Mouse (Mus musculus) neutrophil, adult 5-6 weeks (primary cell): Measurements from ENCODE around the gene Limk2. TPM values are rescaled to one million over a fixed set of nuclear protein-coding genes. Genes with fewer than 3 reads are reported as not detected.

Source experiments
- ATAC-seq: fragments of 151-379, 151-347 bp; 2 replicates; pipeline ENCODE4 v1.8.0; 2017; ENCODE audit warnings: mild to moderate bottlenecking, moderate TSS enrichment; ENCODE audit not compliant: insufficient number of reproducible peaks, poor library complexity, low FRiP score, severe bottlenecking; ENCODE audit errors: extremely low read depth
- total RNA-seq: library from RNA; stranded (forward); fragments of 200-1000 nt; gene quantifications from 2 replicates; pipeline ENCODE4 v1.2.3, GENCODE M21; 2017

Limk2 gene
- total RNA-seq, result 46.5 and 53.3 TPM in 2 replicates

DNA sequence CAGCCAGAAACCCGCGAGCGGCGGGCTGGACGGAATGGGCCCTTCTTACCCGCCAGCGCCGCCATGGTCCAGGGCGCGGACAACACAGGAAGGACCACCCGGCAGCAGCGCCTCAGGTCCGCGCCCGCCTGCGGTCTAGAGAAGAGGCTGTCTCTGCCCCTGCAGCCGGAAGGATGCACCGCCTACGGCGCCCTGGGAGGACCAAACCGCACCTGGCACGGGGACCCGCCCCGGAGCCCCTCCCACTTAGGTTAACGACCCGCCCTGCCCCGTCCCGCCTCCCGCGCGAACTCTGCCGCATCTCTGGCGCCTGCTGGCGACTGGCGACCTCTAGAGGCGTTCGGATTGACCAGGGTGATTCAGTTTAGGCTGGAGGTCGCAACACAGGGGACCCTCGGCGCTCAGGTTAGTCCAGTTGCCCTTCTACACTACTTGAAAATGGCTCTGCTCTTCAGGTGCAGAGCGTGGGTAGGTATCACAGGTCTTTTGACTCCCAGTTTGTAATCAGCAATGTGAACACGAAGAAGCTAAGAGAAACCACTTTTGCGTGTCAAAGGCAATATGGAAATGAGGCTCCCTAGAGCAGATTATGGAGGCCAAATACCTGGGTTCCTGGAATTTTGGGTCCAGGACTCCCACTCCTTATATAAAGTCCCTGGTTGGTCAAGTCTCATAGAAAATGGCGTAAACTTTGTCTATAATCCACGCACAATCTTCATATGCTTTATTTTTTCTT is at the start of gene Limk2:
Gene Limk2, minus strand, starts transcription at position 193 of the 736 bp plus-strand sequence.
- peak; percentile 95 for ATAC-seq

GRCm38 (mm10) chr11:3458428-3459104 is 49.6 kb upstream of the Limk2 start:
- ATAC-seq, result no peak

DNA sequence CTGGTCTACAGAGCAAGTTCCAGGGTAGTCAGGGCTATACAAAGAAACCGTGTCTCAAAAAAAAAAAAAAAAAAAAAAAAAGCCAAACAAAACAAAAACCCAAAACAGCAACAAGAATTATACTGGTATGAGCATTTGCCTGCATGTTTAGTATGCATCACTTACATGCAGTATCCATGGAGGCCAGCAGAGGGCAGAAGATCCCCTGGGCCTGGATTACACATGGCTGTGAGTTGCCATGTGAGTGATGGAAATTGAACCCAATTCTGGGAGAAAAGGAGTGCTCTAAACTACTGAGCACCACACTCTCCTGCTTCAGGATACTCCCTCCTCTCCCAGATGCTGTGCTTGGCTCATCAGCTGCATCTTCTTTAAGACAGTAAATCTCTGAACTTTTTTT is 47.4 kb upstream of the Limk2 start:
- ATAC-seq, result peak; percentile 46; the same call in 1 of the 2 replicates

- no peak for ATAC-seq
Measured at GRCm38 (mm10) chr11:3454506-3454905, 45.5 kb upstream of the Limk2 start.

DNA sequence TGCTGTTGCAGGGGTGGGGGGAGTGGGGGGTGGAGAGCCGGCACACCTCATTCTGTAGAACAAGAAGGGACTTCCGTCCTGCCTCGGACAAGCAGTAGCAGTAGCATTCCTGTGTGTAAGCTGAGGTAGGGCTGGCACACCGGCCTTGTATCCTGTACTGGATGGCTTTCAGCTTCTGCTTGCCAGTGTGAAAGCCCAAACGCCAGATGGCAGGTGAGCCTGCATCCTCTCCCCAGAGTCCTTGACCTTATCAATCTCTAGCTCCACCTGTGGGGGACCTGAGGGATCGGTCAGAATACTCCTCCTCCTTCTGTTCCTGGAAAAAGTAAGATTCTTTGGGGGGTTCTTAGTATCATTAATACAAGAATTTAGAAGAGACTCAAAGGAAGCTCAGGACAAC is 44.5 kb upstream of the Limk2 start:
- ATAC-seq, result no peak

DNA sequence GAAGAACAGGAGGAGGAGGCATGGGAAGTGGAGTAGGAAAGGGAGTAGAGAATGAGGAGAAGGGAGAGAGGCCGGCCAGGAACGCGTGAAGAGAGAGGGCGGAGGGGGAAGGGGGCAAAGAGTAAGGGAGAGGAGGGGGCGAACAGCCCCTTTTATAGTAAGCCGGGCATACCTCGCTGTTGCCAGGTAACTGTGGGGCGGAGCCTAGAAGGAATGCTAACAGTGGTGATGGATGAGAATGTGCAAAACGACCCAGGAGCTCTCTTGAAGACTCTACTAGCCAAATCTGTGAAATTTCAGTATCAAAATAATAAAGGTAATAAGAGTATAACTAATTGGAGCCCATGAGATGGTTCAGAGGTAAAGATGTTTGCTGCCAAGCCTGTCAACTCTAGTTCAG is 43.8 kb upstream of the Limk2 start:
- ATAC-seq, result no peak

DNA sequence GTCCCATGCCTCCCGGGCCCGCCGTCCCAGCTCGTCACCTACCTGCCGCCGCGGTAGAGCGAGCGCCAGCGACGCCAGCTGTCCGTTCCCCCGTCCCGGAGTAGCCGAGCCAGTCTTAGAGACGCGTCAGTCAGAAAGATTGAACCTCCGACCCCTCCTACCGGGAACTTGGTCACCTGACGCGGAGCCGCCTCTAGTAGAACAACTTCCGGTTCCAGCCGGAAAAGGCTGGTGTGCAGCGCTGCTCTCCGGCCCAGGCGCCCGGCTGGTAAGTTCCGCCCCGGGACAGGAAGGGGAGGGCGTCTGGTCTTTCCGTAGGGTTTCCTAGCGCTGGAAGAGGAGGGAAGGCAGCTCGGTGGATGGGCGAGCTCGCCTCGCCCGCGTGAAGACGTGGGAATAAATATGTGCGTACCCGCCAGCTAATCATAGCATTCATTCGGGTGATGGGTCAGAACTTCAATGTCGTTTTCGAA is 43.2 kb upstream of the Limk2 start, which contains the start of gene Rnf185:
Gene Rnf185, minus strand, starts transcription at position 197 of the 473 bp plus-strand sequence.
- peak; percentile 96 for ATAC-seq

- no peak for ATAC-seq
Measured at GRCm38 (mm10) chr11:3451701-3452163, 42.7 kb upstream of the Limk2 start.

DNA sequence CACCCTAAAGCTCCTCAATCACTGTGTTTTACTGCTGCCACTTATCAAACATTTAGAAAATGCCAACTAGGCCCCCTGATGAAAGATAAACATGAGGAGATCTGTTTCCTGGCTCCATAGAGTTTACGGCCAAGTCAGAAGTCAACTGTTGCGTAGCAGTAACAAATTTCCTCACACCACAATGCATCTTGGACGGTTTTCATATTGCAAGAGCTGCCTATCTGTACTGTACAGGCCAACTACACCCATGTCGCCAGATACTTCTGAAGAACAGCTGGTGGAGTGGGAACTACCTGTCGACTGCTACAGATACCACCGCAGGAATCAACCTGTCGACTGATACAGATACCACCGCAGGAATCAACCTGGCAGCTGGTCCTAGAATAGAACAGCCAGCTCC is 35.9 kb upstream of the Limk2 start:
- ATAC-seq, result no peak

DNA sequence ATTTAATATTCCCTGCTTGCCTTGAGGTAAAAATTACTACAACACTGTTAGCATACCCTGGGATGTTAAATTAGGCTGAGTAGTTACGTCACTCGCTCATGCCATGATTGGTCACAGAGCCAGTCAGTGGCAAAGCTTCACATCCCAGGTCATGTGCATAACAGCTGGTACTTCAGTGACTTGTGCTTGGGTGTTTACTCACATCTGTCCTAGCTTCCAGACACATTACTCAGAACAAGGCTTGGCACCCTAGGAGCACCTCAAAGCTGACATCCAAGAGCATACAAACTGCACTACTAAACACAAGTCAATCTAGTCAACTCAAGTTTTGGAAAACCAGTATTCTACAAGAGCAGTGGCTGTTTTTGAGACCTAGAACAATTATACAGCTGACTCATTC is 34.1 kb upstream of the Limk2 start:
- ATAC-seq, result no peak

DNA sequence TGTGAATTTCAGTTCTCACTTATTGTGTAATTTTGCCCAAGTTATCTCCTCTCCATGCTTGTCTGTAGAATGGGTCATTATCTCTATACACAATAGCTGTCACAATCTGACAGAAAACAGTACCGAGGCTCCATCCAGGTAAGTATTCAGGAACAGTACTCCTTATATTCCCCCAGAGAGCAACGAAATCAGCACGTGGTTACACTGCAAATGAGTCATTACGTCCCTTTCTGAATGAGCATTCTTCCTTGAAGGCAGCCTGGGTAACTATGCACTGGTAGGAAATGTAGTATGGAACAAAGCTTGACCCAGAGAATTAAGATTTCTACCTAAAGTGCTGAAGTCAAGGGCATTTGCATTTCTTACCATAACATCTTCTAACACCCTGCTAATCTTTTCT is 33.7 kb upstream of the Limk2 start:
- ATAC-seq, result no peak

GRCm38 (mm10) chr11:3441696-3442443 is 32.9 kb upstream of the Limk2 start:
- no peak for ATAC-seq

GRCm38 (mm10) chr11:3437621-3438020 is 28.6 kb upstream of the Limk2 start:
- no peak for ATAC-seq

- no peak for ATAC-seq
Measured at GRCm38 (mm10) chr11:3433809-3434208, 24.8 kb upstream of the Limk2 start.

DNA sequence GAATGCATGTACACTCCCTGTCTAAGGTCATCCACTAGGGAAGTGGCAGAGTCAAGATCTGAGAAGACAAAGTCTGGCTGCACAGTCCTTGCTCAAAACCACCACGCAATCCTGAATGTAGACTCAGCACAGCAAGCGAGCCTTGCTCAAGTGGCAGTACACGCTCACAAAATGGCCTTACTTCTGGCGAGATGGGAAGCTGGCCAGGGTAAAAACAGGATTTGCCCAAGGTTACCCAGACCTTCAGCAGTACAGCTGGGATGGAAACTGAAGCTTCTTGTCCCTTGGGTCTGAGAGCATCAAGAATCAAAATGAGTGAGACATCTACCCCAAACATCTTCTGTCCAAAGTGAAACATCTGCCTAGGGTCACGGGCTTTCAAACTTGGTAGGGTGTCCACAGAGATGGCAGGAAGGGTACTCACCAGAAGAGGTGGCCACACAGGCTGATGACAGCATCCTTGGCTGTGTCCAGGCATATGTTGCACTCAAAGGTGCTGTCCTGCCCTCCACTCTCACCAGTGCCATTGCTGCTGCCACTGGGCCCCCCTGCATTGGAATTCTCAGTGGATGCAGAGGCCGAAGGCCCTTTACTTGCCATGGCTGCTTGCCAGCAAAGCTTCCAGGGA is 23.1 kb upstream of the Limk2 start:
- ATAC-seq, result no peak

- no peak for ATAC-seq
Measured at GRCm38 (mm10) chr11:3431515-3431914, 22.5 kb upstream of the Limk2 start.

GRCm38 (mm10) chr11:3428632-3429031 is 19.6 kb upstream of the Limk2 start:
- no peak for ATAC-seq

GRCm38 (mm10) chr11:3427697-3428230 is 18.8 kb upstream of the Limk2 start:
- no peak for ATAC-seq

- ATAC-seq, result no peak
Measured at GRCm38 (mm10) chr11:3422242-3422641, 13.3 kb upstream of the Limk2 start.
